Mouse (Mus musculus) intestine, embryonic 16.5 days (tissue): ENCODE measurements around the gene Tbkbp1. TPM values are rescaled to one million over a fixed set of nuclear protein-coding genes. Genes with fewer than 3 reads are reported as not detected.
"Not testable (repeated sequence)": the region's sequence is repeated elsewhere in the genome, so short reads cannot be mapped to it uniquely, and the experiment has no call there.

Experiments
- ATAC-seq: fragments of 200-750 bp; cut with Nextera tagmentation; 2 replicates; pipeline ENCODE4 v1.8.0; 2017; ENCODE audit warnings: moderate TSS enrichment, moderate library complexity
- H3K27ac ChIP-seq: fragments of 300-500 bp; sonication (generic); 2 replicates; pipeline ENCODE4 v1.5.1; 2014; ENCODE audit warnings: mild to moderate bottlenecking, low read length
- H3K27me3 ChIP-seq: fragments of 300-500 bp; sonication (generic); replicated peaks from 2 replicates; pipeline ENCODE4 v1.6.1; 2014; ENCODE audit warnings: low read length, control low read depth, mixed read lengths; ENCODE audit not compliant: control insufficient read depth, insufficient read depth
- H3K36me3 ChIP-seq: fragments of 300-500 bp; sonication (generic); 2 replicates; pipeline ENCODE4 v1.6.1; 2014; ENCODE audit warnings: low read length, control low read depth; ENCODE audit not compliant: control insufficient read depth, insufficient read depth
- H3K4me1 ChIP-seq: fragments of 300-500 bp; sonication (generic); 2 replicates; pipeline ENCODE4 v1.6.1; 2014; ENCODE audit warnings: low read length, control low read depth, mixed read lengths; ENCODE audit not compliant: control insufficient read depth, insufficient read depth
- H3K4me2 ChIP-seq: fragments of 300-500 bp; sonication (generic); 2 replicates; pipeline ENCODE4 v1.6.1; 2014; ENCODE audit warnings: low read depth, low read length, control low read depth
- H3K4me3 ChIP-seq: fragments of 300-500 bp; sonication (generic); 2 replicates; pipeline ENCODE4 v1.5.1; 2014; ENCODE audit warnings: mild to moderate bottlenecking, low read length
- H3K9ac ChIP-seq: fragments of 300-500 bp; sonication (generic); 2 replicates; pipeline ENCODE4 v1.6.1; 2014; ENCODE audit warnings: low read depth, low read length
- H3K9me3 ChIP-seq: fragments of 300-500 bp; sonication (generic); 2 replicates; pipeline ENCODE4 v1.6.1; 2016; ENCODE audit warnings: low read length, control low read depth; ENCODE audit not compliant: control insufficient read depth
- WGBS: fragments of 180-500 bp; shearing (Covaris S2); extraction: QIAGEN DNeasy Blood & Tissue Kit; methylation state at CpG from one replicate; pipeline ENCODE4 v1.1.7; 2014; 5-methylcytosine and 5-hydroxymethylcytosine counted together
- polyA plus RNA-seq: library from polyadenylated mRNA; unstranded; fragments of >200 nt; fragmentation: Nextera tagmentation; extraction: Ambion mirVana; gene quantifications from 2 replicates; pipeline ENCODE4 v1.2.1, GENCODE M21; 2015

The Tbkbp1 gene
- polyA plus RNA-seq: 2.0 TPM in 2 replicates

DNA sequence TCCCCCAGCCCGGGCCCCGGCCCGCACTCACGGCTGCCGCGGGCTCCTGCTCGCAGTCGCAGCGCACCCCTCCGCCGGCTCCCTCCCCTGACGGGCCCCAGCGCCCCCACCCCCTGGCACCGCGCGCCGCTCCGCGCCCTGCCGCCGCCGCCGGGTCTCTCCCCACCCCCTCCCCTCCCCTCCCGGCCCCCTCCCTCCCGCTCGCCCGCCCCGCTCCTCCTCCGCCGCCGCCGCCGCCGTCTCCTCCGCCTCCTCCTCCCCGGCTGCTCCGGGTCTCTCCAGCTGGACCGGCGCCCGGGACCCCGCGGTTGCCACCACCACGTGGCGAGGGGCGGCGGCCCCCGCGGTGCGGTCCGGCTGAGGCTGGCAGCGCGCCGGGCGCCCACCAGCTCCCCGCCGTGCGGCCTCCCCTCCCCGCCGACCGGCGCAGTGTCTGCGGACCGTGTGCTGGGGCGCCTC, at the start of gene Tbkbp1:
Tbkbp1 (minus strand) TSS at position 153 of the 459 bp plus-strand sequence.
- Histone ChIP-seq H3K4me3 (peak within 1 kb of the TSS; percentile 75), H3K4me1 (peaks cover 28% of the 10 kb centered on the region), H3K27me3 (peaks cover 4% of the 10 kb centered on the region; the same call in 1 of the 2 replicates), H3K36me3 (peaks cover 8% of the 10 kb centered on the region; the same call in 1 of the 2 replicates), H3K9me3 (no peaks in the 10 kb centered on the region), H3K4me2 (peak within 1 kb of the TSS; percentile 95), H3K27ac (peak within 1 kb of the TSS; percentile 77), H3K9ac (peak within 1 kb of the TSS; percentile 79)
- WGBS: 2% methylated on average over 42 of the region's 64 CpGs
- peak; percentile 5; the same call in 1 of the 2 replicates for ATAC-seq

- 73% methylated on average over 6 of the region's 6 CpGs for WGBS
- Histone ChIP-seq H3K9ac (no peak overlapping the region), H3K36me3 (no peaks in the 10 kb centered on the region), H3K9me3 (no peaks in the 10 kb centered on the region), H3K4me2 (no peak overlapping the region), H3K27me3 (no peaks in the 10 kb centered on the region), H3K4me1 (no peaks in the 10 kb centered on the region), H3K27ac (no peak overlapping the region), H3K4me3 (no peak overlapping the region)
- 0 out of 2 replicates have a peak, but pooled peaks have one; percentile 26 for ATAC-seq
Measured at GRCm38 (mm10) chr11:97199519-97199918, 48.2 kb upstream of the Tbkbp1 start.

DNA sequence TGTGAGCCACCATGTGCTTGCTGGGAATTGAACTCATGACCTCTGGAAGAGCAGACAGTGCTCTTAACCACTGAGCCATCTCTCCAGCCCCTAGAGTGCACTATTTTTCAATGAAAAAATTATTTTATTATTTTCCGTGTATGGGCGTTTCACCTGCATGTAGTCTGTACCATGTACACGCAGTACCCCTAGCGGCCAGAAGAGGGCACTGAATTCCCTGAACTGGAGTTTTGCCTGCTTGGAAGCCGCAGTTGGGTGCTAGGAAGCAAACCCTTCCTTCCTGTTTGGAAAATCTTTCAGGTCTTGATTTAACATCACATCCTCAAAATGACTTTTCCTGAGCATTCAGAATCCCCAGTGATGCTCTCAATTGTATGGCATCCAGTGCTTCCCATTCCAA, 47.3 kb upstream of the Tbkbp1 start:
- Histone ChIP-seq H3K9me3 (no peaks in the 10 kb centered on the region), H3K36me3 (no peaks in the 10 kb centered on the region), H3K4me1 (no peaks in the 10 kb centered on the region), H3K27me3 (no peaks in the 10 kb centered on the region), H3K4me3 (no peak overlapping the region), H3K9ac (no peak overlapping the region), H3K4me2 (no peak overlapping the region), H3K27ac (no peak overlapping the region)
- WGBS: 24% methylated on average over 5 of the region's 5 CpGs
- ATAC-seq: no peak

DNA sequence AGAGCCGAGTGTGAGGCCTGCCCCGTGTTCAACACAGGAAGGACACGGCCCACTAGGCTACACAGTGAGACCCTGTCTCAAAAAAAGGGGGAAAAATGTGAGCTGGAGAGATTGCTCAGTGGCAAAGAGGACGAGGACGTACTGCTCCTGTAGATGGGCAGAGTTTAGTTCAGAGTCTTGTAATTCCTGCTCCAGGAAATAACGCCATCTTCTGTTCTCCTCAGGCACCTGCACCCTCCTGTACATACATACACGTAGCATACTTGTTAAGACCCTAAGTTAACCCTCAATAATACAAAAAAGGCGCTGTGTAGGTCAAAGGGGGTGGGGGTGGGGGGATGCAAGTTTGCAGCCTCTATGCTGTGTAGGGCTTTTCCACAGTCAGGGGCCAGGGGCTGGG, 45.7 kb upstream of the Tbkbp1 start:
- Histone ChIP-seq H3K27me3 (no peaks in the 10 kb centered on the region), H3K4me1 (no peaks in the 10 kb centered on the region), H3K9me3 (no peaks in the 10 kb centered on the region), H3K27ac (no peak overlapping the region), H3K9ac (no peak overlapping the region), H3K4me3 (no peak overlapping the region), H3K36me3 (no peaks in the 10 kb centered on the region), H3K4me2 (no peak overlapping the region)
- no peak for ATAC-seq
- 79% methylated on average over 8 of the region's 8 CpGs for WGBS

DNA sequence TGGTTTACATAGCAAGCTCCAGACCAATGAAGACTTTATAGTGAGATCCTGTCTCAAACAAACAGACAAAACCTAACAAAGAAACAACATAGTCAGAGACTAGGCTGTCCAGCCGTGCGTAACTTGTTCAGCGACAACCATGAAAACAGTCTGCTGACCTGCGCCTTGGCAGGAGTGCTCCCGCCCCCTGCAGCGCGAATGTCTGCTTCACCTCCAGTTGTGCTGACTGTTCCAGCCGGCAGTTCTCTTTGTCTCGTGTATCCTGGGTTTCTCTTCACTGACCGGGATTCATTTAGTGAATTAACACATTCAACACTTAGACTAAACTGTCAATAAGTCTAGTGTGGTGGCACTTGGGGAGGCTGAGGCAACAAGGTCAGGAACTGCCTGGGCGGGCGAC, 45.2 kb upstream of the Tbkbp1 start:
- no peak for ATAC-seq
- no peak overlapping the region for H3K27ac ChIP-seq
- no peaks in the 10 kb centered on the region for H3K4me1 ChIP-seq
- no peak overlapping the region for H3K9ac ChIP-seq
- H3K9me3 ChIP-seq: no peaks in the 10 kb centered on the region
- 74% methylated on average over 12 of the region's 12 CpGs for WGBS
- no peaks in the 10 kb centered on the region for H3K27me3 ChIP-seq
- no peaks in the 10 kb centered on the region for H3K36me3 ChIP-seq
- H3K4me3 ChIP-seq: no peak overlapping the region
- H3K4me2 ChIP-seq: no peak overlapping the region

GRCm38 (mm10) chr11:97192621-97192951, 41.3 kb upstream of the Tbkbp1 start:
- Histone ChIP-seq H3K9me3 (no peaks in the 10 kb centered on the region), H3K36me3 (no peaks in the 10 kb centered on the region), H3K4me3 (no peak overlapping the region), H3K4me2 (no peak overlapping the region), H3K27me3 (no peaks in the 10 kb centered on the region), H3K9ac (no peak overlapping the region), H3K4me1 (peaks cover 4% of the 10 kb centered on the region; the same call in 1 of the 2 replicates), H3K27ac (no peak overlapping the region)
- ATAC-seq: no peak

GRCm38 (mm10) chr11:97191915-97192620, 40.8 kb upstream of the Tbkbp1 start:
- Histone ChIP-seq H3K4me3 (no peak overlapping the region), H3K27me3 (no peaks in the 10 kb centered on the region), H3K9me3 (no peaks in the 10 kb centered on the region), H3K27ac (no peak overlapping the region), H3K4me1 (peaks cover 4% of the 10 kb centered on the region; the same call in 1 of the 2 replicates), H3K36me3 (no peaks in the 10 kb centered on the region), H3K4me2 (no peak overlapping the region), H3K9ac (no peak overlapping the region)
- ATAC-seq: no peak
- 80% methylated on average over 6 of the region's 6 CpGs for WGBS

DNA sequence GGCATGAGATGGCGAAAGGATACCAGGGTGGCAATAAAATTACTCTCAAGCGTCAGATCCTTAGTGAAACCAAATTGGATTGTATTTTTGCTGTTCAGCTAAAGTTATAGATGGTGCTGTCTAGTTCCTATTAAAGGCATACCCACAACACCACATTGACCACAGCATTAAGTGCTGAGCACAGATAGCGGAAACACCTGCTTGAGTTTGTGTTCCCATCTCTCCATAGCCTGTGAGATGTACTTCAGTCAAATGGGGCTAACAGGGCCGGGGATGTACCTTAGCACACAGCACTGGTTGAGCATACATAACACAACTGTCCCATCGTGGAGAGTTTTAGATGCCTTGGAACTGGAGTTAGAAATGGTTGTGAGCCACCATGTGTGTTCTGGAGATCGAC, 39.7 kb upstream of the Tbkbp1 start:
- no peaks in the 10 kb centered on the region for H3K36me3 ChIP-seq
- peaks cover 9% of the 10 kb centered on the region; the same call in 1 of the 2 replicates for H3K4me1 ChIP-seq
- H3K4me3 ChIP-seq: no peak overlapping the region
- no peaks in the 10 kb centered on the region for H3K27me3 ChIP-seq
- H3K27ac ChIP-seq: no peak overlapping the region
- WGBS: 86% methylated on average over 6 of the region's 6 CpGs
- no peak overlapping the region for H3K4me2 ChIP-seq
- no peak for ATAC-seq
- H3K9me3 ChIP-seq: no peaks in the 10 kb centered on the region
- H3K9ac ChIP-seq: no peak overlapping the region

DNA sequence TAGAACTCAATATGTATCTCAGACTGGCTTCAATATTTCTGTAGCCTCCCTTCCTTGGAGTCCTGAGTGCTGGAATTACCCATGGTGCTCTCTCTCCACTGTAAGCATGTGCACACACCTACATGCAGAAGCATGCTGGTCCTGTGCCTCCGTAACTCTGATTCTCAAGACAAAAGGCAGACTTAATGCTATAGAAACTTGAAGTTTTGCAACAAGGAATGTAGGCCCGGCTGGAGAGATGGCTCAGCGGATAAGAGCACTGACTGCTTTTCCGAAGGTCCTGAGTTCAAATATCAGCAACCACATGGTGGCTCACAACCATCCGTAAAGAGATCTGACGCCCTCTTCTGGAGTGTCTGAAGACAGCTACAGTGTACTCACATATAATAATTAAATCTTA, 38.4 kb upstream of the Tbkbp1 start:
- not testable (repeated sequence) for H3K27ac ChIP-seq, ATAC-seq, H3K27me3 ChIP-seq, H3K4me2 ChIP-seq, H3K36me3 ChIP-seq, H3K9ac ChIP-seq, H3K9me3 ChIP-seq, H3K4me3 ChIP-seq
- 87% methylated on average over 6 of the region's 6 CpGs for WGBS
- H3K4me1 ChIP-seq: peaks cover 17% of the 10 kb centered on the region
